Mouse (Mus musculus): ENCODE data around the gene Polr3g.

GRCm38 (mm10) chr13:81689587-81689986, 21.2 kb downstream of the Polr3g start:
- TF ChIP-seq CTCF (IDR thresholded peaks at IDR 0.05; ENCODE audit: low read depth, low read length) (no peak), POLR2A (IDR thresholded peaks at IDR 0.05; ENCODE audit: extremely low read depth, insufficient read depth, low read length) (no peak)

Data from liver, adult 2 months (tissue).